Mouse (Mus musculus) midbrain, postnatal 0 days (tissue): Measurements from ENCODE around the gene Gabpb1. TPM values are rescaled to one million over a fixed set of nuclear protein-coding genes. Genes with fewer than 3 reads are reported as not detected.

Experiments
- ATAC-seq: fragments of 200-750 bp; cut with Nextera tagmentation; 2 replicates; pipeline ENCODE4 v1.8.0; 2017; ENCODE audit warnings: moderate number of reproducible peaks, mild to moderate bottlenecking, moderate TSS enrichment, moderate library complexity; ENCODE audit not compliant: low FRiP score
- DNase-seq: peaks from one replicate; pipeline ENCODE4 v3.0.0-alpha.2; 2015; ENCODE audit warnings: low spot score
- H3K27ac ChIP-seq: fragments of 300-500 bp; sonication (generic); 2 replicates; pipeline ENCODE4 v1.5.1; 2014; ENCODE audit warnings: low read depth, mild to moderate bottlenecking, low read length, mixed read lengths
- H3K27me3 ChIP-seq: fragments of 300-500 bp; sonication (generic); 2 replicates; pipeline ENCODE4 v1.6.1; 2014; ENCODE audit warnings: low read length, control low read depth, mixed read lengths; ENCODE audit not compliant: insufficient read depth
- H3K36me3 ChIP-seq: fragments of 300-500 bp; sonication (generic); 2 replicates; pipeline ENCODE4 v1.6.1; 2014; ENCODE audit warnings: low read length, control low read depth, mixed read lengths; ENCODE audit not compliant: insufficient read depth
- H3K4me1 ChIP-seq: fragments of 300-500 bp; sonication (generic); 2 replicates; pipeline ENCODE4 v1.6.1; 2014; ENCODE audit warnings: mild to moderate bottlenecking, control low read depth, antibody characterized with exemption, low read length, mixed read lengths; ENCODE audit not compliant: insufficient read depth
- H3K4me2 ChIP-seq: fragments of 300-500 bp; sonication (generic); 2 replicates; pipeline ENCODE4 v1.6.1; 2014; ENCODE audit warnings: low read depth, mild to moderate bottlenecking, low read length, mixed read lengths; ENCODE audit not compliant: poor library complexity, severe bottlenecking
- H3K4me3 ChIP-seq: fragments of 300-500 bp; sonication (generic); 2 replicates; pipeline ENCODE4 v1.5.1; 2014; ENCODE audit warnings: low read depth, mild to moderate bottlenecking, low read length, moderate library complexity
- H3K9ac ChIP-seq: fragments of 300-500 bp; sonication (generic); replicated peaks from 2 replicates; pipeline ENCODE4 v1.6.1; 2014; ENCODE audit warnings: mild to moderate bottlenecking, low read length, moderate library complexity, mixed read lengths; ENCODE audit not compliant: poor library complexity, severe bottlenecking
- H3K9me3 ChIP-seq: fragments of 300-500 bp; sonication (generic); 2 replicates; pipeline ENCODE4 v1.6.1; 2016; ENCODE audit warnings: low read length, control low read depth
- CTCF ChIP-seq: IDR thresholded peaks from 2 replicates; pipeline ENCODE4 v1.5.1; 2016; ENCODE audit warnings: antibody characterized with exemption, mild to moderate bottlenecking
- WGBS: fragments of 180-500 bp; shearing (Covaris S2); extraction: QIAGEN DNeasy Blood & Tissue Kit; methylation state at CpG from one replicate; pipeline ENCODE4 v1.1.7; 2014; 5-methylcytosine and 5-hydroxymethylcytosine counted together
- polyA plus RNA-seq: library from polyadenylated mRNA; unstranded; fragments of >200 nt; fragmentation: Nextera tagmentation; extraction: Ambion mirVana; gene quantifications from 2 replicates; pipeline ENCODE4 v1.2.1, GENCODE M21; 2015
- total RNA-seq: library from RNA; depleted of rRNA; stranded (reverse); fragments of >200 nt; gene quantifications from 2 replicates; pipeline ENCODE4 v1.2.3, GENCODE M21; 2014; rRNA removed

Gabpb1 gene
- total RNA-seq: 11.5 and 25.1 TPM in 2 replicates
- 26.0 and 26.5 TPM in 2 replicates for polyA plus RNA-seq

GRCm38 (mm10) chr2:126676122-126676515 lies at the start of gene Gabpb1:
TSS of gene Gabpb1 (minus strand) at chr2:126676337.
- H3K36me3 ChIP-seq: no peaks in the 10 kb centered on the region
- no peak for TF ChIP-seq CTCF
- no peaks in the 10 kb centered on the region for H3K27me3 ChIP-seq
- no peaks in the 10 kb centered on the region for H3K9me3 ChIP-seq
- peak within 1 kb of the TSS; percentile 100 for H3K27ac ChIP-seq
- H3K4me1 ChIP-seq: peaks cover 10% of the 10 kb centered on the region; the same call in 1 of the 2 replicates
- DNase-seq: no peak
- ATAC-seq: no peak
- peak within 1 kb of the TSS; percentile 94 for H3K4me3 ChIP-seq
- WGBS: 26% methylated on average over 12 of the region's 12 CpGs
- peak within 1 kb of the TSS; percentile 72 for H3K4me2 ChIP-seq
- H3K9ac ChIP-seq: peak within 1 kb of the TSS; percentile 98

GRCm38 (mm10) chr2:126712950-126713349 lies 36.8 kb upstream of the Gabpb1 start:
- no peaks in the 10 kb centered on the region for H3K9me3 ChIP-seq
- no peak overlapping the region for H3K27ac ChIP-seq
- no peak overlapping the region for H3K9ac ChIP-seq
- H3K27me3 ChIP-seq: no peaks in the 10 kb centered on the region
- no peak overlapping the region for H3K4me3 ChIP-seq
- TF ChIP-seq CTCF: no peak
- ATAC-seq (no peak), DNase-seq (no peak)
- H3K4me1 ChIP-seq: no peaks in the 10 kb centered on the region
- H3K4me2 ChIP-seq: no peak overlapping the region
- H3K36me3 ChIP-seq: no peaks in the 10 kb centered on the region

GRCm38 (mm10) chr2:126712526-126712925 lies 36.4 kb upstream of the Gabpb1 start:
- H3K4me3 ChIP-seq: no peak overlapping the region
- no peak for TF ChIP-seq CTCF
- no peak for DNase-seq
- H3K9ac ChIP-seq: no peak overlapping the region
- H3K4me2 ChIP-seq: no peak overlapping the region
- no peaks in the 10 kb centered on the region for H3K4me1 ChIP-seq
- no peaks in the 10 kb centered on the region for H3K36me3 ChIP-seq
- no peak for ATAC-seq
- no peaks in the 10 kb centered on the region for H3K9me3 ChIP-seq
- no peak overlapping the region for H3K27ac ChIP-seq
- WGBS: 96% methylated on average over 5 of the region's 5 CpGs
- H3K27me3 ChIP-seq: no peaks in the 10 kb centered on the region

- no peaks in the 10 kb centered on the region for H3K4me1 ChIP-seq
- H3K9ac ChIP-seq: 0 out of 2 replicates have a peak overlapping the region, but pooled peaks have one; percentile 80
- WGBS: 81% methylated on average over 4 of the region's 4 CpGs
- H3K27me3 ChIP-seq: no peaks in the 10 kb centered on the region
- TF ChIP-seq CTCF: no peak
- H3K4me2 ChIP-seq: peak overlapping the region; percentile 57
- no peaks in the 10 kb centered on the region for H3K36me3 ChIP-seq
- DNase-seq (no peak), ATAC-seq (no peak)
- H3K9me3 ChIP-seq: no peaks in the 10 kb centered on the region
- H3K27ac ChIP-seq: no peak overlapping the region
- H3K4me3 ChIP-seq: no peak overlapping the region
Measured at GRCm38 (mm10) chr2:126708361-126708760, 32.2 kb upstream of the Gabpb1 start.

GRCm38 (mm10) chr2:126707438-126707779 lies 31.3 kb upstream of the Gabpb1 start:
- Histone ChIP-seq H3K36me3 (no peaks in the 10 kb centered on the region), H3K27ac (peak overlapping the region; percentile 84), H3K4me3 (peak overlapping the region; percentile 72), H3K9ac (peak overlapping the region; percentile 80), H3K4me2 (peak overlapping the region; percentile 57), H3K27me3 (no peaks in the 10 kb centered on the region), H3K4me1 (no peaks in the 10 kb centered on the region), H3K9me3 (no peaks in the 10 kb centered on the region)
- 1% methylated on average over 21 of the region's 23 CpGs for WGBS
- TF ChIP-seq CTCF: no peak
- ATAC-seq (peak; percentile 82), DNase-seq (no peak)

- Histone ChIP-seq H3K9ac (peak within 1 kb of the TSS; percentile 80), H3K27ac (peak within 1 kb of the TSS; percentile 84), H3K36me3 (no peaks in the 10 kb centered on the region), H3K4me1 (no peaks in the 10 kb centered on the region), H3K27me3 (no peaks in the 10 kb centered on the region), H3K4me3 (peak within 1 kb of the TSS; percentile 72), H3K9me3 (no peaks in the 10 kb centered on the region), H3K4me2 (peak within 1 kb of the TSS; percentile 57)
- peak; percentile 100 for ATAC-seq
- TF ChIP-seq CTCF: peak; percentile 3; the same call in 1 of the 2 replicates
- whole genome bisulfite sequencing: 3% methylated on average over 47 of the region's 47 CpGs
- peak; percentile 99 for DNase-seq
Measured at GRCm38 (mm10) chr2:126706759-126707437, 30.8 kb upstream of the Gabpb1 start, which contains the start of gene Usp8. TSS of gene Usp8 (plus strand) at chr2:126707328.
